In genomic region chr14:24945716-24946115, GRCm38 (mm10) we compare ENCODE assay signal across 14 mouse cellular contexts.
DNase-seq lines count a peak whose midpoint lies in the region; ATAC-seq and TF ChIP-seq lines count a peak whose summit lies in the region.
"Had no signal": no experiment of that assay in that cellular context is flagged by ENCODE, and none has a peak within 500 bp of the region (broad histone marks: within the 10 kb centered on the region; RNA-seq: fewer than 3 reads in every experiment).

No protein-coding gene starts in this region.

- no peak overlapping the region for H3K4me3 ChIP-seq in heart, embryonic 10.5 days
- no peak overlapping the region for H3K4me3 ChIP-seq in lung, postnatal 0 days (ENCODE audit: low read depth, low read length)
- H3K4me3 ChIP-seq: forebrain, embryonic 13.5 days; myocyte had no signal

- H3K27me3 ChIP-seq in heart, embryonic 10.5 days (ENCODE audit: insufficient read depth, poor library complexity, severe bottlenecking) = no peaks in the 10 kb centered on the region
- no peaks in the 10 kb centered on the region for H3K27me3 ChIP-seq in lung, postnatal 0 days (replicated peaks; ENCODE audit: insufficient read depth, low read length)
- H3K27me3 ChIP-seq: forebrain, embryonic 13.5 days had no signal

- intact Hi-C loops in heart, postnatal 36 days (cut with DNase I) = no loop called here

- ATAC-seq in lung, postnatal 0 days = no peak
- ATAC-seq: forebrain, embryonic 13.5 days; inflammation-experienced regulatory T-cells, adult 6 months had no signal

- peak; percentile 55 for TF ChIP-seq CTCF in lung, postnatal 0 days (IDR thresholded peaks at IDR 0.05)

- H3K4me2 ChIP-seq in lung, postnatal 0 days (replicated peaks; ENCODE audit: low read depth, low read length) = no peak overlapping the region
- H3K4me2 ChIP-seq: forebrain, embryonic 13.5 days; heart, embryonic 11.5 days had no signal

- H3K27ac ChIP-seq in heart, embryonic 10.5 days = no peak overlapping the region
- no peak overlapping the region for H3K27ac ChIP-seq in lung, postnatal 0 days (ENCODE audit: low read length)
- H3K27ac ChIP-seq: forebrain, embryonic 13.5 days had no signal

- no peak for TF ChIP-seq EP300 in lung, postnatal 0 days (IDR thresholded peaks at IDR 0.05)

- H3K4me1 ChIP-seq in heart, embryonic 10.5 days = no peaks in the 10 kb centered on the region
- no peaks in the 10 kb centered on the region for H3K4me1 ChIP-seq in lung, postnatal 0 days (ENCODE audit: insufficient read depth, low read depth, low read length)
- H3K4me1 ChIP-seq: forebrain, embryonic 13.5 days had no signal

- no peaks in the 10 kb centered on the region for H3K9me3 ChIP-seq in heart, embryonic 10.5 days
- H3K9me3 ChIP-seq in lung, postnatal 0 days (ENCODE audit: low read length) = no peaks in the 10 kb centered on the region

- H3K9ac ChIP-seq in lung, postnatal 0 days (replicated peaks; ENCODE audit: low read depth) = no peak overlapping the region
- H3K9ac ChIP-seq: forebrain, embryonic 13.5 days had no signal

- 34% methylated on average over 2 of the region's 2 CpGs for WGBS in heart, embryonic 10.5 days
- 43% methylated on average over 2 of the region's 2 CpGs for WGBS in lung, postnatal 0 days

- peak; percentile 48 for DNase-seq in heart, embryonic 10.5 days (ENCODE audit: low spot score)
- DNase-seq in heart, postnatal 36 days = no peak
- DNase-seq in lung, postnatal 0 days (ENCODE audit: low spot score) = no peak
- DNase-seq in lung, postnatal 10 days = no peak
- peak; percentile 79 for DNase-seq in ES-CJ7 (ENCODE audit: low read depth, low spot score)
- peak; percentile 53 for DNase-seq in embryo, embryonic 10.5 days (ENCODE audit: low spot score)
- no peak for DNase-seq in urinary bladder, postnatal 25 days (ENCODE audit: low spot score)
- DNase-seq in adrenal gland, postnatal 14 days = no peak
- DNase-seq: lung, postnatal 4 days; right cerebral cortex, adult 18-20 months had no signal

- H3K36me3 ChIP-seq in heart, embryonic 10.5 days = no peaks in the 10 kb centered on the region
- no peaks in the 10 kb centered on the region for H3K36me3 ChIP-seq in lung, postnatal 0 days (ENCODE audit: insufficient read depth, low read length)

Comparison
In these comparisons a context has a peak if more than half of its experiments do, and no peak if none do; other contexts are left out.
1. DNase-seq: peak in heart, embryonic 10.5 days (single experiment), ES-CJ7 (single experiment) and embryo, embryonic 10.5 days (single experiment); none in heart, postnatal 36 days (0 of 2), lung, postnatal 0 days (single experiment), lung, postnatal 10 days (single experiment), urinary bladder, postnatal 25 days (single experiment) and adrenal gland, postnatal 14 days (single experiment).